Mouse (Mus musculus) heart, embryonic 13.5 days (tissue): Measurements from ENCODE around the gene Il3. TPM values are rescaled to one million over a fixed set of nuclear protein-coding genes. Genes with fewer than 3 reads are reported as not detected.
A peak's percentile ranks its signal among the peaks of the same experiment; 100 is the strongest.
"Not testable (repeated sequence)": the region's sequence is repeated elsewhere in the genome, so short reads cannot be mapped to it uniquely, and the experiment has no call there.

Experiments
- ATAC-seq: fragments of 200-750 bp; cut with Nextera tagmentation; 2 replicates; pipeline ENCODE4 v1.8.0; 2017; ENCODE audit warnings: moderate TSS enrichment; ENCODE audit not compliant: insufficient number of reproducible peaks, low FRiP score, low TSS enrichment; ENCODE audit errors: extremely low read depth
- H3K27ac ChIP-seq: fragments of 300-500 bp; sonication (generic); replicated peaks from 2 replicates; pipeline ENCODE4 v1.5.1; 2015; ENCODE audit warnings: moderate library complexity, mild to moderate bottlenecking, inconsistent platforms
- H3K27me3 ChIP-seq: fragments of 300-500 bp; sonication (generic); replicated peaks from 2 replicates; pipeline ENCODE4 v1.6.1; 2015; ENCODE audit warnings: mild to moderate bottlenecking, inconsistent platforms
- H3K36me3 ChIP-seq: fragments of 300-500 bp; sonication (generic); 2 replicates; pipeline ENCODE4 v1.6.1; 2015; ENCODE audit warnings: mild to moderate bottlenecking, inconsistent platforms
- H3K4me1 ChIP-seq: fragments of 300-500 bp; sonication (generic); 2 replicates; pipeline ENCODE4 v1.6.1; 2015; ENCODE audit warnings: inconsistent platforms
- H3K4me2 ChIP-seq: fragments of 300-500 bp; sonication (generic); 2 replicates; pipeline ENCODE4 v1.6.1; 2015; ENCODE audit warnings: inconsistent platforms, mild to moderate bottlenecking, moderate library complexity
- H3K4me3 ChIP-seq: fragments of 300-500 bp; sonication (generic); 2 replicates; pipeline ENCODE4 v1.5.1; 2015; ENCODE audit warnings: moderate library complexity, mild to moderate bottlenecking, inconsistent platforms
- H3K9ac ChIP-seq: fragments of 300-500 bp; sonication (generic); 2 replicates; pipeline ENCODE4 v1.6.1; 2015; ENCODE audit warnings: inconsistent platforms, mild to moderate bottlenecking, moderate library complexity
- H3K9me3 ChIP-seq: fragments of 300-500 bp; sonication (generic); 2 replicates; pipeline ENCODE4 v1.6.1; 2016; ENCODE audit warnings: inconsistent platforms
- WGBS: fragments of 180-500 bp; shearing (Covaris S2); methylation state at CpG from one replicate; pipeline ENCODE4 v1.1.7; 2015; ENCODE audit warnings: mixed read lengths; 5-methylcytosine and 5-hydroxymethylcytosine counted together
- polyA plus RNA-seq: library from polyadenylated mRNA; unstranded; fragments of >200 nt; fragmentation: Nextera tagmentation; extraction: Ambion mirVana; gene quantifications from 2 replicates; pipeline ENCODE4 v1.2.1, GENCODE M21; 2015

Il3 gene
- polyA plus RNA-seq, 1 experiment from 2014 or later: not detected

DNA sequence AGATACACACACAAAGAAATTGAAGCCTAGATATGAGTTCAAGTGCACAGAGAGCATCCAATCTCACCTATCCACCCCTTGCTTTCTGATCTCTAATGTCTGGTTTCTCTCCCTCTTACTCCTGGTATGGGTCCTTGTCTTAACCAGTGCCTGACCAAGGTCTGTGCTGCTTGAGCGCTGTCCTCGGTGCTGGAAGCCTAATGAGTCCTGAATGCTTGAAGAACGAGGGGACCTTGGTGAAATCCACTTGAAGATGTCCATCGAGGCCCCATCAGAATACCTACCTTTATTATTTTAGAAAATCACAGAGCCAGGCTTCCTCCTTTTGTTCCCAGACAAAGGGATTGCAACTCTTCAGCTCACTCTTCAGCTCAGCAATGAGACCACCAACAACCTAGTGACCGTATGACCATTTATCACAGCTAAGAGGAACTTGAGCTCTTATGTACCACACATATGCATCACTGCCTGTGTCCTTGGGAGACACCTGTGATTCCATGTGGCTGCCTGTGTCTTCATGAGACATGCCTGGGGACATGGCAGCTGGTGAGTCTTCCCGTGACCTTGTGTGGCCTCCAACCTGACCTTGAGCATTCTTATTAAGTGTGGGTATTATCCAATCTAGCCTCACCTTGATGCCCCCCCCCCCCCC is 36.1 kb upstream of the Il3 start:
- H3K27ac ChIP-seq: no peak overlapping the region
- peak overlapping the region; percentile 93 for H3K4me2 ChIP-seq
- H3K9me3 ChIP-seq: peaks cover 5% of the 10 kb centered on the region; the same call in 1 of the 2 replicates
- 0 out of 2 replicates have a peak overlapping the region, but pooled peaks have one; percentile 59 for H3K4me3 ChIP-seq
- no peak for ATAC-seq
- H3K36me3 ChIP-seq: no peaks in the 10 kb centered on the region
- H3K27me3 ChIP-seq: peaks cover 53% of the 10 kb centered on the region
- peaks cover 10% of the 10 kb centered on the region for H3K4me1 ChIP-seq
- WGBS: 20% methylated on average over 6 of the region's 6 CpGs
- no peak overlapping the region for H3K9ac ChIP-seq

DNA sequence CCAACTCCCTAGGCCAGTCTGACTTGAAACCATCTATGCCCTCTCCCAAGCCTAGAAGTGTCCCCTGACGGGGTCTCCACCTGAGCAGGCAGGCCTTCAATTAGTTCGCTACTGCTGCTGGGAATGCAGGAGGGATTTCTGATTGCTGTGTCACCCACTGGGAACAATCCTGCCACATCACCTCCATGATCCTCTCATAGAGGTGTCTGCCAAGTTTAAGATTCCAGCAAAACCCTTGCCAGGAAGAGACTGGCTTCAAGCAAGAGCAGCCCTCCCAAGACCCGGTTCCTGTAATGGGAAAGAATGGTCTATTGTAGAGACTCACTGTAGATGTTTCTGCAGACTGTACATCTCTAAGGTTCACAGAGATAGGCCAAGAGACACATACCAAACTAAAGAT is 35.5 kb upstream of the Il3 start:
- Histone ChIP-seq H3K27ac (no peak overlapping the region), H3K27me3 (peaks cover 53% of the 10 kb centered on the region), H3K9ac (no peak overlapping the region), H3K36me3 (no peaks in the 10 kb centered on the region), H3K4me3 (no peak overlapping the region), H3K4me1 (peaks cover 10% of the 10 kb centered on the region), H3K9me3 (peaks cover 5% of the 10 kb centered on the region; the same call in 1 of the 2 replicates), H3K4me2 (no peak overlapping the region)
- 86% methylated on average over 3 of the region's 3 CpGs for WGBS
- ATAC-seq: no peak

DNA sequence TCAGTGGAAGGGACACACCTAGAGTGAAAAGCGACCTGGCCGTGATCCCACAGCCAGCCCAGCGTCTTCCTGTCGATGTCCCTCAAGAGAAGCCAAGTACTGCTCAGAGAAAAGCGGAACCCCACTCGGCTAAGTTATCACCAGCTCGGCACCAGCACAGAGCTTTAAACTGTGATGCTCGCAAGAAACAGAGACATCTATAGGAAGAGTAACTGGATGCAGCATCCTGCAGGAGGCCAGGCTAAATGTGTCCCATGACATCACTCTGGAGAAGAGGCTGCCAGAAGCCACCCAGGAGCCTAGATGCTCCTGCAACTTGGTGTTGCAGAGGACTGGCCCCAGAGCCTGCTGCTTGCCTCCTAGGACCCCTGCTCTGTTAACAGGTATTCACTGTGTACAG is 34.9 kb upstream of the Il3 start:
- Histone ChIP-seq H3K9me3 (peaks cover 9% of the 10 kb centered on the region; the same call in 1 of the 2 replicates), H3K9ac (no peak overlapping the region), H3K36me3 (no peaks in the 10 kb centered on the region), H3K4me3 (no peak overlapping the region), H3K27ac (no peak overlapping the region), H3K4me1 (peaks cover 10% of the 10 kb centered on the region), H3K4me2 (no peak overlapping the region), H3K27me3 (peaks cover 50% of the 10 kb centered on the region)
- no peak for ATAC-seq
- WGBS: 72% methylated on average over 8 of the region's 8 CpGs

DNA sequence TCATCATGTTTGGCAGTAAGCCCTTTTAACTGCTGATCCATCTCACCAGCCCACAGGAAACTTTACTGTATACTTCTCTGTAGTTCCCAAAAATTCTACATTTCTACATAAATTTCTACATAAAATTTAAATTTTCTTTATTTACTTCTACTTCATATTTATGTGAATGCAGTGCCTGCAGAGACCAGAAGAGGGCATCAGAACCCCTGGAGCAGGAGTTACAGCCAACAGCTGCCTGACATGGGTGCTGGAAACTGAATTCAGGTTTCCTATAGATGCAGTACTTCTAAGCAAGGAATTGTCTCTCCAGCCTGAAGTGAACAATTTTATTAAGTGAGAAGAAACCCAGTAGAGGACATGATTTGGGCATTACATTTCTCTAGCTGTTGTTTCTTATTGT is 31.7 kb upstream of the Il3 start:
- no peak overlapping the region for H3K4me3 ChIP-seq
- H3K27me3 ChIP-seq: peaks cover 22% of the 10 kb centered on the region
- no peaks in the 10 kb centered on the region for H3K36me3 ChIP-seq
- no peak overlapping the region for H3K4me2 ChIP-seq
- no peak overlapping the region for H3K27ac ChIP-seq
- H3K4me1 ChIP-seq: peaks cover 2% of the 10 kb centered on the region
- ATAC-seq: no peak
- no peak overlapping the region for H3K9ac ChIP-seq
- peaks cover 9% of the 10 kb centered on the region; the same call in 1 of the 2 replicates for H3K9me3 ChIP-seq

DNA sequence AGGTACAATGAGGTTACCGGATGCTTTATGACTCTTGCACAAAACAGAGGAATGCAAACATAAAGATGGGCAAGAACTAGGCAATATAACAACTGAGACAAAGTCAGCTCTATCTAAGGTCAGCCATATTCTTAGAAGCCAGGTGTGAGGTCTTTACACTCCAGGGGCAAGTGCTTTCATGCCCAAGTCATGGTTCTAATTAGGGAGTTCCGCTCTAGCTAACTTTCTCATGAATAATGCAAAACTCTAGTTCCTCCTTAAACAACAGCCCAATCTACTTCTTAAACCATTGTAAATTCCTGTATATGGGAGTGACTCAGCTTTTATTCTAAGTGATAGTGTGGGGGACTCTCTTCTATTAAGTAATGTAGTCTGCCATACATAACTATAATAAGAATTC is 30.4 kb upstream of the Il3 start:
- H3K9ac ChIP-seq, ATAC-seq, H3K4me3 ChIP-seq, H3K27me3 ChIP-seq, H3K4me2 ChIP-seq, H3K9me3 ChIP-seq, H3K36me3 ChIP-seq, H3K27ac ChIP-seq, H3K4me1 ChIP-seq: not testable (repeated sequence)
- 78% methylated on average over 2 of the region's 2 CpGs for WGBS

DNA sequence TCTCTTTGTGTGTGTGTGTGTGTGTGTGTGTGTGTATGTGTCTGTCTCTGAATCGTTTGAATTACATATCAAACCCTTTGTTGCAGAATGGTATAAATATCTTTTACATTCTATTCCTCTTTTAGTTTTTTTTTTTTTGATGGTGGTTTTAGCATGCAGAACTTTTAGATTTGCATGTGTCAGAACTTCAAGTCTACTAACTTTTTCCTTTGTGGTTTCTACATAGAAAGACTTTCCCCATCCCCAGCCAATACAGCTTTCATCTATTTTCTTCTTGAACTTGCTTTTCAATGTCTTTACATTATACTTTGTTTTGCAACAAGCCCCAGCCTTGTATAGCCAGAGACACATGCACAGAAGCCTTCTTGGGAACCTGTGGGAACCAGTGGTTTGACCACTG is 29.7 kb upstream of the Il3 start:
- no peak overlapping the region for H3K4me2 ChIP-seq
- peaks cover 3% of the 10 kb centered on the region; the same call in 1 of the 2 replicates for H3K27me3 ChIP-seq
- no peak overlapping the region for H3K4me3 ChIP-seq
- whole genome bisulfite sequencing: 94% methylated on average over 1 of the region's 1 CpGs
- H3K9ac ChIP-seq: no peak overlapping the region
- peaks cover 9% of the 10 kb centered on the region; the same call in 1 of the 2 replicates for H3K9me3 ChIP-seq
- no peak overlapping the region for H3K27ac ChIP-seq
- H3K36me3 ChIP-seq: no peaks in the 10 kb centered on the region
- no peaks in the 10 kb centered on the region for H3K4me1 ChIP-seq
- ATAC-seq: no peak

DNA sequence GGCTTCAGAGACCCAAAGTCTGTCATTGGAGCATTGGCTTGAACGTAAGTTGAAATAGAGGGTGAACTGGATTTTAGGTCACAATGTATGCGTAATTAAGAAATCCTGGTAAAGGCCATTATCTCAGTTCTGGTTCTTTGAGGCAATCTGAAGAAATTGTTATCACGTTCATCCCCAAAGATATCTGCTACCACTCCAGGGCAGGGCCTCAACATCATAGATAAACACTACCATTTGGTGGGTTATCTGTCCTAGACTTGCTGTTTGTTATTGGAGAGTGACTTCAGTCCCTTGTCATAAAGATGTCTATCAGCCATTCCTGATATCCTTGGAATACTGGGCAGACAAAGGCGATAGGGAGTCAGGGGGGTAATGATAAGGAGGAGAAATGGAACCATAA is 28.9 kb upstream of the Il3 start:
- no peak overlapping the region for H3K4me3 ChIP-seq
- H3K9me3 ChIP-seq: peaks cover 9% of the 10 kb centered on the region; the same call in 1 of the 2 replicates
- no peaks in the 10 kb centered on the region for H3K27me3 ChIP-seq
- no peak for ATAC-seq
- H3K9ac ChIP-seq: no peak overlapping the region
- no peak overlapping the region for H3K27ac ChIP-seq
- no peak overlapping the region for H3K4me2 ChIP-seq
- WGBS: 63% methylated on average over 4 of the region's 4 CpGs
- H3K4me1 ChIP-seq: no peaks in the 10 kb centered on the region
- no peaks in the 10 kb centered on the region for H3K36me3 ChIP-seq

DNA sequence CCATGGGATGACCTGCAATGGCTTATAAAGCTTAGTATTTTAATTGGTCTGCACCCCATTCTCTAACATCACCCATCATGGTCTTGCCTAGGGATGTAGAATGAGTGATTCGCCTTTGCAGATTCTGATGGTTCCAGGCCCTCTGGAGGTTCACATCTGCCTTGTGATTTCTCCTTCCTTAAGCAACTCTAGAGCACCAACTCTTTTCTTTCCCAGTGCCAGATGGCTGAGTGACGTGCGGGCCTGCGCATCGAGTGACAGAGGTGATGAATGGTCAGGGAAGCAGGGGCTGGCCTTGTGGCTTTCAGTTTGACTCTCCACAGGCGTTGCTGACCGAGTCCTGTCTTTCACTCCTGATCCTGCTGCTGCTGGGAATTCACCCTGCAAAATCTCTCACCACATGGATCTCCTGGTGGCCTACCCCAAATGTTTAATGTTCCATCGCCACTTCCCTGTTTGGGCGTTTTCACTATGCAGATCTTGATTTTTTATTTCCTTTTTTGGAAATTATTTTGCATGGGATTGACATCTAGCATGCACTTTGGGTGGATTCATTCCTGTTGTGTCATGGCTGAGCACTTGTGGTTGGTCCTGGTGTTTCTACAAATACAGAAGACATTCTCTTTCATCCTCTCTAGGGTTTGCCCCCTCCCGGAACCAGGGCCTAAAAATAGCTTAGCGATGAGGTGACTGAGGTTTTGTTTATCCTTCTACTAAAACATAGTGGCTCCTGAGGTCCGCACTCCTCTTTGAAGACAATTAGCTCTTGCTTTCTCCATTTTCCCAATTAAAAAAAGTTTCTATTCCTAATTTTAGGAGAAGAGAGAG is 27.1 kb upstream of the Il3 start:
- Histone ChIP-seq H3K4me2 (no peak overlapping the region), H3K36me3 (no peaks in the 10 kb centered on the region), H3K27ac (no peak overlapping the region), H3K4me1 (no peaks in the 10 kb centered on the region), H3K9me3 (peaks cover 9% of the 10 kb centered on the region; the same call in 1 of the 2 replicates), H3K9ac (no peak overlapping the region), H3K4me3 (no peak overlapping the region), H3K27me3 (no peaks in the 10 kb centered on the region)
- ATAC-seq: no peak
- 55% methylated on average over 12 of the region's 12 CpGs for WGBS

DNA sequence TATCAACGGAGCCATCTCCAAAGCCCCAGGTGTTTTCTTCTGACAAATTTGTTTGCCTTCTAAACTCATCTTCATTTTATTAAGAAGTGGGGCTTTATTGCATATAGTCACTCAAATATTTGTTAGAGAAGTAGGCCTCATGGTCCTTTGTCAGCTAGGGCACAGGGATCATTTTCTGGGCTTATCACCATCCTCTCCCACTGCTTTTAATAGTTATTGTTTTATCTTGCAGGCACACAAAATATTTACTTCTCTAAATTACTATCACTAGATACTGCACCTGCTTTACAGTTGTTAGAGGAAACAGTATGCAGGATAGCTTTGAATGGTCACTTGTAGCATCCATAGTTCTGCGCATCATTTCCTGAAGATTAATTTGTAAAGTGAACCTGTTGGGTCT is 25.1 kb upstream of the Il3 start:
- 79% methylated on average over 2 of the region's 2 CpGs for WGBS
- H3K4me1 ChIP-seq: no peaks in the 10 kb centered on the region
- H3K4me3 ChIP-seq: no peak overlapping the region
- no peak for ATAC-seq
- no peaks in the 10 kb centered on the region for H3K36me3 ChIP-seq
- no peak overlapping the region for H3K27ac ChIP-seq
- peaks cover under 1% of the 10 kb centered on the region; the same call in 1 of the 2 replicates for H3K9me3 ChIP-seq
- H3K27me3 ChIP-seq: no peaks in the 10 kb centered on the region
- no peak overlapping the region for H3K9ac ChIP-seq
- no peak overlapping the region for H3K4me2 ChIP-seq

DNA sequence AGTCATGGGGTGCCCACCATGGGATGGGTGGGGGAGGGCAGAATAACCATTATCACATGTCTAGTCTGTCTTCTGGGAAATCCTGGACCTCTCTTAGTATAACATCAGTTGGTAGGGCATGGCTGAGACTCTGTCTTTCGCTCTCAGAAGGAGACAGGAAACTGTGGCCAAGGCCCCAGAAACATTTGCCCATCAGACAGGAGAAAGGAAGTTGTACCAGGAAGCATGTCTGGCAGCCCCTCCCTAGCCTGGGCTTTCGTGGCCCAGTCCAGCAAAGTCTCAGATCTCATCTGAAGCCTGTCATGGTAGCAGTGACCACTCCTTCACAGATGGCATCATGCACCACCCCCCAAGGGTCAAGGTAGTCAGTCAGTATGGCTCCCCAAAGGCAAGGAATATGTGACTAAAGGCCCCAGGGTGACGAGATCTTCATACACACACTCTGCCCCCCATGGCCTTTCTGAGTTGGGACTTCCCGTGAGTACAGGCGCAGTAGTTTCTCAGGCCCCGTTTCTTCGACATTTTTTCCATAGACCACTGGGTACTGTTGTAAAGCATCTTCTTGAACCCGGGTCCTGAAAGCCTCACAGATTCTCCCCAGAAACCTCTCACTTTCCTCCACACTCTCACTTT is 20.9 kb upstream of the Il3 start:
- H3K4me3 ChIP-seq: no peak overlapping the region
- no peaks in the 10 kb centered on the region for H3K4me1 ChIP-seq
- H3K27me3 ChIP-seq: no peaks in the 10 kb centered on the region
- no peak overlapping the region for H3K9ac ChIP-seq
- H3K27ac ChIP-seq: no peak overlapping the region
- H3K36me3 ChIP-seq: no peaks in the 10 kb centered on the region
- no peak overlapping the region for H3K4me2 ChIP-seq
- H3K9me3 ChIP-seq: no peaks in the 10 kb centered on the region
- WGBS: 71% methylated on average over 8 of the region's 8 CpGs
- ATAC-seq: no peak

DNA sequence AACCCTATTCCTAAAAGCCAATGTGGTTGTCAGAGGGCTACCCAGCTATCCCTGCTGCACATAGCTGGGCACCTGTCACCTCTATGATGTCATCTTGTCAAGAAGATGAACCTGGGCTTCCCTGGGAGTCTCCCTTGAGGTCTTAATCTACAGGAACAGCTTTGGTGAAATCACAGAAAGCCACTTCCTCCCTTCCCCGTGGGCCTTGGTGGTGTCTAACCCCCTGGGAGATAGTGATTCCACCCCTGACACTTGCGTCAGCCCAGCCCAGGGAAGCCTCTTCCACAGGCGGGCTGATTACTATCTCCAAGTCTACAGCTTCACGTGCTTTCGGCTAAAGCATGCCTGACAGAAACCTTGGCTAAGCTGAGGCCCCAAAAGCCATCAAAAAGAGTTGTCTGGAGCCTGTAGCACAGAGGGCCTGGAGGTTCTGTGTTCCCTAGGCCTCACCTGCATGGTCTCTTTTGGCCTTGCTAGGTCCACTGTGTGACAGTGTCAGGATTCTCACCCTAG is 4.4 kb upstream of the Il3 start:
- 51% methylated on average over 5 of the region's 5 CpGs for WGBS
- Histone ChIP-seq H3K27ac (no peak overlapping the region), H3K27me3 (no peaks in the 10 kb centered on the region), H3K4me2 (no peak overlapping the region), H3K36me3 (no peaks in the 10 kb centered on the region), H3K9me3 (no peaks in the 10 kb centered on the region), H3K9ac (no peak overlapping the region), H3K4me1 (no peaks in the 10 kb centered on the region), H3K4me3 (no peak overlapping the region)
- no peak for ATAC-seq
